Mouse (Mus musculus) lung, embryonic 14.5 days (tissue): ENCODE results near the gene Ring1. TPM values are rescaled to one million over a fixed set of nuclear protein-coding genes. Genes with fewer than 3 reads are reported as not detected.

Source experiments
- ATAC-seq: fragments of 200-750 bp; cut with Nextera tagmentation; 2 replicates; pipeline ENCODE4 v1.8.0; 2017; ENCODE audit warnings: mild to moderate bottlenecking, moderate TSS enrichment, moderate library complexity; ENCODE audit not compliant: insufficient read depth
- DNase-seq: peaks from one replicate; pipeline ENCODE4 v3.0.0-alpha.2; 2015
- H3K27ac ChIP-seq: fragments of 300-500 bp; sonication (generic); 2 replicates; pipeline ENCODE4 v1.5.1; 2014; ENCODE audit warnings: low read depth, mild to moderate bottlenecking, moderate library complexity
- H3K27me3 ChIP-seq: fragments of 300-500 bp; sonication (generic); 2 replicates; pipeline ENCODE4 v1.6.1; 2014; ENCODE audit warnings: low read length, control low read depth; ENCODE audit not compliant: insufficient read depth
- H3K36me3 ChIP-seq: fragments of 300-500 bp; sonication (generic); 2 replicates; pipeline ENCODE4 v1.6.1; 2014; ENCODE audit warnings: control low read depth; ENCODE audit not compliant: insufficient read depth
- H3K4me1 ChIP-seq: fragments of 300-500 bp; sonication (generic); 2 replicates; pipeline ENCODE4 v1.6.1; 2014; ENCODE audit warnings: antibody characterized with exemption, control low read depth; ENCODE audit not compliant: insufficient read depth
- H3K4me2 ChIP-seq: fragments of 300-500 bp; sonication (generic); 2 replicates; pipeline ENCODE4 v1.6.1; 2014; ENCODE audit warnings: mild to moderate bottlenecking
- H3K4me3 ChIP-seq: fragments of 300-500 bp; sonication (generic); 2 replicates; pipeline ENCODE4 v1.5.1; 2014; ENCODE audit warnings: low read depth, low read length
- H3K9ac ChIP-seq: fragments of 300-500 bp; sonication (generic); 2 replicates; pipeline ENCODE4 v1.6.1; 2014
- H3K9me3 ChIP-seq: fragments of 300-500 bp; sonication (generic); 2 replicates; pipeline ENCODE4 v1.6.1; 2016; ENCODE audit warnings: low read depth, low read length, control low read depth
- CTCF ChIP-seq: IDR thresholded peaks from 2 replicates; pipeline ENCODE4 v1.5.1; 2016; ENCODE audit warnings: antibody characterized with exemption, low read depth
- WGBS: fragments of 180-500 bp; shearing (Covaris S2); extraction: QIAGEN DNeasy Blood & Tissue Kit; methylation state at CpG from one replicate; pipeline ENCODE4 v1.1.7; 2014; 5-methylcytosine and 5-hydroxymethylcytosine counted together
- polyA plus RNA-seq: library from polyadenylated mRNA; unstranded; fragments of >200 nt; fragmentation: Nextera tagmentation; extraction: Ambion mirVana; gene quantifications from 2 replicates; pipeline ENCODE4 v1.2.1, GENCODE M21; 2014

Ring1 gene
- polyA plus RNA-seq, 1 experiment from 2014 or later = 6.6 TPM

- Histone ChIP-seq H3K4me1 (peaks cover 34% of the 10 kb centered on the region; the same call in 1 of the 2 replicates), H3K27ac (no peak overlapping the region), H3K9ac (peak overlapping the region; percentile 92), H3K4me2 (peak overlapping the region; percentile 98), H3K4me3 (peak overlapping the region; percentile 79), H3K36me3 (peaks cover 36% of the 10 kb centered on the region), H3K9me3 (no peaks in the 10 kb centered on the region), H3K27me3 (no peaks in the 10 kb centered on the region)
- no peak for ATAC-seq
- TF ChIP-seq CTCF = no peak
- WGBS = 74% methylated on average over 21 of the region's 21 CpGs
- no peak for DNase-seq
Observed at GRCm38 (mm10) chr17:34029890-34030595, 5.6 kb upstream of the Ring1 start.

DNA sequence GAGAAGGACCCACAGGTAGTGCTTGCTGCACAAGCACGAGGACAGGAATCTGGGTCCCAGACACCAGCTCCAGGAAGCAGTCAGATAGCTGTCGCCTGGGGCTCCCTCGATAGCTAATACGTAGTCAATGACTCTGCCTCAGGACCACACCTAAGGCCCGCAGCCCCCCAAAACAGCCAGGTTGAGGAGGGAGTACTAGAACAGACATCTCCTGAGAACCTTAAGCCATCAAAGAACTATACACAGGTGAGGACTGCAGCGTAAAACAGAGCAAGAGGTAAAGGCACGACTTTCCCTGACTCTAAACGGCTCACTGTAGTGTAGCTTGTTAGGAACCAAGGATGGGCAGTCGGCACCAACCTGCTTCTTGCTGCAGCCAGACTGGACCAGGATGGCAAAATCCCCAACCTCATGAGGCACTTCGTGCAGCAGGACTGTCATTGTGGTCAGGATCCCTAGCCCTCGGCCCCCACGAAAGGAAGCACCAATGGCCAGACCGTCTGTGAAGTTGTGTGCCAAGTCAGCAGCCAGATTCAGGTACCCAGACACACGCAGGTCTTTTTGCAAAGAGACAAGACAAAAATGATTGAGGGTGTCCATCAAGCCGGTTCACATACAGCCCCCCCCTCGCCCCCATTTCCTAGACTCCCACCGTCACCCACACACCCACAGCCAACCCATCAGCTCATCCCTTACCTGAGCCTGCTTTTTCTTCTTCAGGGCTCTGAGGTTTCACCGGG is 4.8 kb upstream of the Ring1 start:
- Histone ChIP-seq H3K4me2 (peak overlapping the region; percentile 98), H3K9ac (no peak overlapping the region), H3K27ac (no peak overlapping the region), H3K27me3 (no peaks in the 10 kb centered on the region), H3K4me3 (peak overlapping the region; percentile 79), H3K36me3 (peaks cover 32% of the 10 kb centered on the region), H3K9me3 (no peaks in the 10 kb centered on the region), H3K4me1 (peaks cover 34% of the 10 kb centered on the region; the same call in 1 of the 2 replicates)
- TF ChIP-seq CTCF = no peak
- DNase-seq (no peak), ATAC-seq (no peak)
- 86% methylated on average over 18 of the region's 18 CpGs for WGBS

DNA sequence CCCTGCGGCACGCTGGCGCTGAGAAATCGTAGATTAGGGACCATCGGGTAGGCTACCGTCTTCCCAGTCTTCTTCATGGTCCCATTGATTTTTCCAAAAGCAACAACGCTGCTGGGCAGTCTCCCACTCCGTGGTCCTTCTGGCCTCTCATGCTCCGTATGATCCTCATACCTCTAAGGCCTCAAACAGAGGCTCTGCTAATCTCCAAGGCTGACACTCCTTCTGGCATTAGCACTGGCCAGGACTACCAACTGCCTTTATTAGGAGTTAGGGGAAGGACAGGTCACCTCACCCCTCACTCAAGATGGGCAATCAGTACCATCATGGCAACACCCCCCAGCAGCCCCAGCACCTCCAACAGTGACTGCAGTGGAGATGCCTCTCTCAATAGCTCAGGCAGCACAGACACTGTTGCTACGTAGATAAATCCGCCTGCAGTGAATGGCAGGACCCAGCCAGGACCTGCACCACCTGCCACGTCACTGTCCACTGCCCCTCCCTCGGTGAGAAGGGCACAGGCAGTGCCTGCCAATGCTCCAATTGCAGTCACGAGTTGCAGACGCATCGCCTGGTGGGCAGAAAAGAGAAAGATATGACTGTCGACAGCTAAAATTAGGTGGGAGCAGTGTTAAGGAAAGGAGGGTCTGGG is 4.1 kb upstream of the Ring1 start:
- peak overlapping the region; percentile 50; the same call in 1 of the 2 replicates for H3K27ac ChIP-seq
- H3K27me3 ChIP-seq = no peaks in the 10 kb centered on the region
- H3K4me2 ChIP-seq = peak overlapping the region; percentile 98
- H3K9me3 ChIP-seq = no peaks in the 10 kb centered on the region
- H3K4me1 ChIP-seq = peaks cover 39% of the 10 kb centered on the region; the same call in 1 of the 2 replicates
- no peak overlapping the region for H3K9ac ChIP-seq
- ATAC-seq (no peak), DNase-seq (no peak)
- TF ChIP-seq CTCF = no peak
- 67% methylated on average over 17 of the region's 17 CpGs for whole genome bisulfite sequencing
- peak overlapping the region; percentile 79; the same call in 1 of the 2 replicates for H3K4me3 ChIP-seq
- H3K36me3 ChIP-seq = peaks cover 25% of the 10 kb centered on the region

- H3K9ac ChIP-seq = peak within 1 kb of the TSS; percentile 65
- peaks cover 35% of the 10 kb centered on the region; the same call in 1 of the 2 replicates for H3K4me1 ChIP-seq
- WGBS = 1% methylated on average over 49 of the region's 49 CpGs
- H3K4me2 ChIP-seq = peak within 1 kb of the TSS; percentile 98
- H3K4me3 ChIP-seq = peak within 1 kb of the TSS; percentile 79
- peaks cover 30% of the 10 kb centered on the region for H3K36me3 ChIP-seq
- no peaks in the 10 kb centered on the region for H3K9me3 ChIP-seq
- no peaks in the 10 kb centered on the region for H3K27me3 ChIP-seq
- peak; percentile 75 for ATAC-seq
- no peak; the same call in 1 of the 2 replicates for TF ChIP-seq CTCF
- H3K27ac ChIP-seq = peak within 1 kb of the TSS; percentile 79
- DNase-seq = peak; percentile 98
Observed at GRCm38 (mm10) chr17:34027656-34028223, 3.3 kb upstream of the Ring1 start, which contains the start of gene H2-Ke6. Gene H2-Ke6 (minus strand): TSS chr17:34028060.

GRCm38 (mm10) chr17:34026917-34027655 is 2.6 kb upstream of the Ring1 start:
- Histone ChIP-seq H3K9me3 (no peaks in the 10 kb centered on the region), H3K4me3 (peak overlapping the region; percentile 67), H3K9ac (peak overlapping the region; percentile 65), H3K36me3 (peaks cover 36% of the 10 kb centered on the region), H3K4me1 (peaks cover 35% of the 10 kb centered on the region; the same call in 1 of the 2 replicates), H3K27ac (peak overlapping the region; percentile 79), H3K27me3 (no peaks in the 10 kb centered on the region), H3K4me2 (peak overlapping the region; percentile 98)
- 8% methylated on average over 36 of the region's 36 CpGs for WGBS
- TF ChIP-seq CTCF = no peak
- ATAC-seq (no peak), DNase-seq (no peak)

DNA sequence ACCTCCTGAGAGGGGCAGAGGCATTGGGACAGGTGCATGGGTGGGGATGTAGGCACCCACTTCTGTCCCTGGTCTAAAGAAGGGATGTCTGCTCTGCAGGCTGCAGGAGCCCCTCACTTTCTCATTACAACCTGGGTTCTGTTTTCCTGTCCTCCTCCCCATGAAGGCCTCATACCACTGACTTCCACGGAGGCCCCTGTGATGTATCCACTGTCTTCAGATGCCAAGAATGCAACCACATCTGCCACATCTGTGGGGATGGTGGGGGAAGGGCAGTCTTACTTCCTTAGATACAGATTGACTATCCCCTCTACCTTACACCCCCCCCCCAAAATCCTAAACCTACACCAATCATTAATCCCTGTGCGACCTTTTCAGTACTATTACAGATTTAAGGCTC is 1.7 kb upstream of the Ring1 start:
- Histone ChIP-seq H3K4me2 (peak overlapping the region; percentile 98), H3K27ac (no peak overlapping the region), H3K36me3 (peaks cover 43% of the 10 kb centered on the region), H3K27me3 (no peaks in the 10 kb centered on the region), H3K9me3 (no peaks in the 10 kb centered on the region), H3K4me3 (peak overlapping the region; percentile 87; the same call in 1 of the 2 replicates), H3K9ac (no peak overlapping the region), H3K4me1 (peaks cover 35% of the 10 kb centered on the region; the same call in 1 of the 2 replicates)
- DNase-seq (no peak), ATAC-seq (no peak)
- TF ChIP-seq CTCF = no peak
- WGBS = 31% methylated on average over 2 of the region's 2 CpGs
